Mouse (Mus musculus) stomach, postnatal 0 days (tissue): ENCODE measurements at regions not wholly inside any gene's neighbourhood (a gene's known extent, or its start where the extent isn't known, plus 50 kb on each side); places are given as distances from the start of the nearest gene placed in this dataset.

ENCODE experiments used
- CTCF ChIP-seq: IDR thresholded peaks from 2 replicates; pipeline ENCODE4 v1.5.1; 2016; ENCODE audit warnings: antibody characterized with exemption, low read depth, mild to moderate bottlenecking, moderate library complexity
- EP300 ChIP-seq: optimal IDR thresholded peaks from 2 replicates; pipeline ENCODE3; 2016; ENCODE audit warnings: antibody characterized with exemption

DNA sequence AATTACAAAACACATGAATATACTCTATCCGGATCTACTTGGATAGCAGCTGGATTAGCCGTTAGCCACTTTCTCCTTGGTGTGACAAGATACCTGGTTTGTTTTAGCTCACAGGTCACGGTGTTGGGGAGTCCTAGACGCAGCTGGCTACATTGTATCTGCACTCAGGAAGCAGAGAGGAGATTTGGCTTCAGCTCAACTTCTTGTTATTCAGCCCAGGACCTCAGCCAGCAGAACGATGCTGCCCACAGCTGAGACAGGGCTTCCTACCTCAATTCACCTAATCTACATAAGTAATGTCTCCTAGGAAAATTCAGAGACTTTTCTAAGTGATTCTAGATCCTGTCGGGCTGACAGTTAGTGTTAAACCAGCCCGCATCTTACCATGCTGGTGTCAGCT, 289.4 kb downstream of the 3100002H09Rik start:
- TF ChIP-seq CTCF, result no peak
- TF ChIP-seq EP300, result no peak
